Mouse (Mus musculus) forebrain, embryonic 14.5 days (tissue): Measurements from ENCODE around the gene Nedd8. TPM values are rescaled to one million over a fixed set of nuclear protein-coding genes. Genes with fewer than 3 reads are reported as not detected.
A peak's percentile ranks its signal among the peaks of the same experiment; 100 is the strongest.

Source experiments
- ATAC-seq: fragments of 200-750 bp; cut with Nextera tagmentation; 2 replicates; pipeline ENCODE4 v1.8.0; 2017; ENCODE audit warnings: mild to moderate bottlenecking, moderate library complexity
- DNase-seq: peaks from one replicate; pipeline ENCODE4 v3.0.0-alpha.2; 2015; ENCODE audit warnings: low spot score
- H3K27ac ChIP-seq: fragments of 300-500 bp; sonication (generic); 2 replicates; pipeline ENCODE4 v1.5.1; 2014; ENCODE audit warnings: low read depth, mild to moderate bottlenecking, control low read depth, low read length, moderate library complexity
- H3K27me3 ChIP-seq: fragments of 300-500 bp; sonication (generic); replicated peaks from 2 replicates; pipeline ENCODE4 v1.6.1; 2014; ENCODE audit warnings: low read length, control low read depth, mixed read lengths; ENCODE audit not compliant: control insufficient read depth, insufficient read depth
- H3K36me3 ChIP-seq: fragments of 300-500 bp; sonication (generic); 2 replicates; pipeline ENCODE4 v1.6.1; 2014; ENCODE audit warnings: low read length, control low read depth; ENCODE audit not compliant: control insufficient read depth, insufficient read depth
- H3K4me1 ChIP-seq: fragments of 300-500 bp; sonication (generic); 2 replicates; pipeline ENCODE4 v1.6.1; 2014; ENCODE audit warnings: antibody characterized with exemption, low read length, control low read depth; ENCODE audit not compliant: control insufficient read depth, insufficient read depth
- H3K4me2 ChIP-seq: fragments of 300-500 bp; sonication (generic); 2 replicates; pipeline ENCODE4 v1.6.1; 2014; ENCODE audit warnings: mild to moderate bottlenecking, control low read depth, low read length
- H3K4me3 ChIP-seq: fragments of 300-500 bp; sonication (generic); 2 replicates; pipeline ENCODE4 v1.5.1; 2014; ENCODE audit warnings: low read depth, low read length, control low read depth
- H3K9ac ChIP-seq: fragments of 300-500 bp; sonication (generic); 2 replicates; pipeline ENCODE4 v1.6.1; 2014; ENCODE audit warnings: mild to moderate bottlenecking, low read length, control low read depth, moderate library complexity
- H3K9me3 ChIP-seq: fragments of 300-500 bp; sonication (generic); replicated peaks from 2 replicates; pipeline ENCODE4 v1.6.1; 2016; ENCODE audit warnings: low read length, control low read depth, mixed read lengths; ENCODE audit not compliant: control insufficient read depth
- WGBS: fragments of 180-500 bp; shearing (Covaris S2); extraction: QIAGEN DNeasy Blood & Tissue Kit; methylation state at CpG from one replicate; pipeline ENCODE4 v1.1.7; 2014; 5-methylcytosine and 5-hydroxymethylcytosine counted together
- polyA plus RNA-seq: library from polyadenylated mRNA; unstranded; fragments of >200 nt; fragmentation: Nextera tagmentation; extraction: Ambion mirVana; gene quantifications from 2 replicates; pipeline ENCODE4 v1.2.1, GENCODE M21; 2014

The Nedd8 gene
- polyA plus RNA-seq, 1 experiment from 2014 or later: 707 TPM

- Histone ChIP-seq H3K27me3 (no peaks in the 10 kb centered on the region), H3K36me3 (peaks cover 81% of the 10 kb centered on the region), H3K4me2 (peak within 1 kb of the TSS; percentile 86), H3K9ac (peak within 1 kb of the TSS; percentile 70), H3K4me1 (peaks cover 5% of the 10 kb centered on the region; the same call in 1 of the 2 replicates), H3K4me3 (peak within 1 kb of the TSS; percentile 58), H3K9me3 (no peaks in the 10 kb centered on the region), H3K27ac (peak within 1 kb of the TSS; percentile 77)
- 2% methylated on average over 33 of the region's 33 CpGs for WGBS
- ATAC-seq (peak; percentile 93), DNase-seq (peak; percentile 96)
These were observed 36.4 kb downstream of the Nedd8 start, which contains the start of gene Ipo4 for GRCm38 (mm10) chr14:55635523-55636007. Ipo4 (minus strand) TSS chr14:55635957.

- Histone ChIP-seq H3K9me3 (no peaks in the 10 kb centered on the region), H3K4me1 (peaks cover 5% of the 10 kb centered on the region; the same call in 1 of the 2 replicates), H3K9ac (peak overlapping the region; percentile 70), H3K36me3 (peaks cover 82% of the 10 kb centered on the region), H3K4me3 (peak overlapping the region; percentile 58), H3K27ac (peak overlapping the region; percentile 77), H3K4me2 (peak overlapping the region; percentile 86), H3K27me3 (no peaks in the 10 kb centered on the region)
- ATAC-seq (peak; percentile 32; the same call in 1 of the 2 replicates), DNase-seq (peak; percentile 37)
- 4% methylated on average over 23 of the region's 23 CpGs for WGBS
These were observed 36.9 kb downstream of the Nedd8 start for GRCm38 (mm10) chr14:55634874-55635522.

GRCm38 (mm10) chr14:55629312-55629711 lies 42.6 kb downstream of the Nedd8 start:
- no peak overlapping the region for H3K9ac ChIP-seq
- ATAC-seq (no peak), DNase-seq (no peak)
- H3K4me1 ChIP-seq: no peaks in the 10 kb centered on the region
- no peak overlapping the region for H3K4me3 ChIP-seq
- H3K9me3 ChIP-seq: no peaks in the 10 kb centered on the region
- no peak overlapping the region for H3K4me2 ChIP-seq
- H3K36me3 ChIP-seq: peaks cover 97% of the 10 kb centered on the region
- no peak overlapping the region for H3K27ac ChIP-seq
- H3K27me3 ChIP-seq: no peaks in the 10 kb centered on the region
- WGBS: 62% methylated on average over 5 of the region's 5 CpGs

- no peak overlapping the region for H3K9ac ChIP-seq
- H3K27ac ChIP-seq: no peak overlapping the region
- no peak overlapping the region for H3K4me2 ChIP-seq
- no peaks in the 10 kb centered on the region for H3K27me3 ChIP-seq
- 92% methylated on average over 27 of the region's 27 CpGs for WGBS
- H3K9me3 ChIP-seq: no peaks in the 10 kb centered on the region
- peaks cover 94% of the 10 kb centered on the region for H3K36me3 ChIP-seq
- no peak overlapping the region for H3K4me3 ChIP-seq
- no peaks in the 10 kb centered on the region for H3K4me1 ChIP-seq
- ATAC-seq (no peak), DNase-seq (no peak)
These were observed 43.7 kb downstream of the Nedd8 start for GRCm38 (mm10) chr14:55628077-55628827.

GRCm38 (mm10) chr14:55618486-55619195 lies 53.3 kb downstream of the Nedd8 start:
- H3K4me3 ChIP-seq: peak overlapping the region; percentile 13; the same call in 1 of the 2 replicates
- H3K27ac ChIP-seq: 0 out of 2 replicates have a peak overlapping the region, but pooled peaks have one; percentile 14
- peak; percentile 54; the same call in 1 of the 2 replicates for ATAC-seq
- no peaks in the 10 kb centered on the region for H3K27me3 ChIP-seq
- DNase-seq: no peak
- 55% methylated on average over 22 of the region's 22 CpGs for WGBS
- H3K9me3 ChIP-seq: no peaks in the 10 kb centered on the region
- H3K4me1 ChIP-seq: no peaks in the 10 kb centered on the region
- H3K36me3 ChIP-seq: 0 out of 2 replicates have a peak, but pooled peaks cover under 1% of the 10 kb centered on the region
- peak overlapping the region; percentile 31 for H3K4me2 ChIP-seq
- peak overlapping the region; percentile 17; the same call in 1 of the 2 replicates for H3K9ac ChIP-seq

GRCm38 (mm10) chr14:55617822-55618221 lies 54.1 kb downstream of the Nedd8 start, which contains the start of gene Rec8:
Rec8 (plus strand) TSS chr14:55618037.
- DNase-seq (peak; percentile 61), ATAC-seq (peak; percentile 62)
- Histone ChIP-seq H3K27me3 (no peaks in the 10 kb centered on the region), H3K36me3 (no peaks in the 10 kb centered on the region), H3K4me3 (peak within 1 kb of the TSS; percentile 13; the same call in 1 of the 2 replicates), H3K9me3 (no peaks in the 10 kb centered on the region), H3K4me2 (peak within 1 kb of the TSS; percentile 31), H3K27ac (0 out of 2 replicates have a peak within 1 kb of the TSS, but pooled peaks have one; percentile 14), H3K4me1 (no peaks in the 10 kb centered on the region), H3K9ac (peak within 1 kb of the TSS; percentile 17; the same call in 1 of the 2 replicates)
- 25% methylated on average over 21 of the region's 21 CpGs for WGBS

GRCm38 (mm10) chr14:55616844-55617243 lies 55.1 kb downstream of the Nedd8 start:
- ATAC-seq: no peak
- no peak overlapping the region for H3K27ac ChIP-seq
- DNase-seq: no peak
- H3K36me3 ChIP-seq: no peaks in the 10 kb centered on the region
- H3K4me2 ChIP-seq: no peak overlapping the region
- 84% methylated on average over 2 of the region's 2 CpGs for WGBS
- no peaks in the 10 kb centered on the region for H3K4me1 ChIP-seq
- H3K9ac ChIP-seq: no peak overlapping the region
- no peaks in the 10 kb centered on the region for H3K27me3 ChIP-seq
- no peak overlapping the region for H3K4me3 ChIP-seq
- H3K9me3 ChIP-seq: no peaks in the 10 kb centered on the region

GRCm38 (mm10) chr14:55615876-55616275 lies 56.0 kb downstream of the Nedd8 start:
- DNase-seq: no peak
- Histone ChIP-seq H3K36me3 (no peaks in the 10 kb centered on the region), H3K9ac (no peak overlapping the region), H3K27ac (no peak overlapping the region), H3K4me2 (no peak overlapping the region), H3K4me3 (no peak overlapping the region), H3K9me3 (no peaks in the 10 kb centered on the region), H3K27me3 (no peaks in the 10 kb centered on the region), H3K4me1 (no peaks in the 10 kb centered on the region)
- ATAC-seq: no peak
- WGBS: 55% methylated on average over 2 of the region's 2 CpGs
